Mouse (Mus musculus): ENCODE measurements around the gene Add3.

The Add3 gene

GRCm38 (mm10) chr19:53130399-53131175 lies 9.7 kb upstream of the Add3 start:
- DNase-seq: no peak

- DNase-seq: no peak
Observed at GRCm38 (mm10) chr19:53132471-53132870, 7.8 kb upstream of the Add3 start.

GRCm38 (mm10) chr19:53136336-53137090 lies 3.7 kb upstream of the Add3 start:
- DNase-seq: no peak

DNA sequence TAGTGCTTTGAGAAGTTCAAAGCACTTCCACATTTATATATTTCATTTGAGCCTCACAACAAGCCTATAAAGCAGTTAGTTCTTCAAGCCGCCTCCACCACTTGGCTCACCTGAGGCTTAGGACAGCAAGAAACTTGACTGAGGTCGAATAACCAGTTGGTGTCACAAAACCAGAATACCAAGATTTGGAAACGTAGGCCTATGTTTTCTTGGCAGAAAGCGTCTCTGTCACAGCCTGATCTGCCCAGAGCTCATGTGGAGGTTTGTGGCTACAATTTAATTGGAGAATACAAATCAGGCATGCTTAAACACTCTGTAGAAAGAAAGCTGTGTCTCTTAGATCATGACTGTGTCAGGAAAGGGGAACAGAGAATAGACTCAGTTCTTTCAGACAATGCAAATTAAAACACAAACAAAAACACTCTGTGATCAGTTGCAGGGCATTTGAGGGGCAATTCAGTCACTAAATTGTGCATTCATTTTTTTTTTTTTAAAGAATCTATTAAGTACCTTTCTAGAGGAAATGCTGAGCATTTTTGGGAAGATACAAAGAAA lies 3.0 kb upstream of the Add3 start:
- no peak for DNase-seq

GRCm38 (mm10) chr19:53140804-53141250 lies 584 bp downstream of the Add3 start:
- DNase-seq: no peak

GRCm38 (mm10) chr19:53141251-53142072 lies 1.2 kb downstream of the Add3 start:
- peak; percentile 65 for DNase-seq

DNA sequence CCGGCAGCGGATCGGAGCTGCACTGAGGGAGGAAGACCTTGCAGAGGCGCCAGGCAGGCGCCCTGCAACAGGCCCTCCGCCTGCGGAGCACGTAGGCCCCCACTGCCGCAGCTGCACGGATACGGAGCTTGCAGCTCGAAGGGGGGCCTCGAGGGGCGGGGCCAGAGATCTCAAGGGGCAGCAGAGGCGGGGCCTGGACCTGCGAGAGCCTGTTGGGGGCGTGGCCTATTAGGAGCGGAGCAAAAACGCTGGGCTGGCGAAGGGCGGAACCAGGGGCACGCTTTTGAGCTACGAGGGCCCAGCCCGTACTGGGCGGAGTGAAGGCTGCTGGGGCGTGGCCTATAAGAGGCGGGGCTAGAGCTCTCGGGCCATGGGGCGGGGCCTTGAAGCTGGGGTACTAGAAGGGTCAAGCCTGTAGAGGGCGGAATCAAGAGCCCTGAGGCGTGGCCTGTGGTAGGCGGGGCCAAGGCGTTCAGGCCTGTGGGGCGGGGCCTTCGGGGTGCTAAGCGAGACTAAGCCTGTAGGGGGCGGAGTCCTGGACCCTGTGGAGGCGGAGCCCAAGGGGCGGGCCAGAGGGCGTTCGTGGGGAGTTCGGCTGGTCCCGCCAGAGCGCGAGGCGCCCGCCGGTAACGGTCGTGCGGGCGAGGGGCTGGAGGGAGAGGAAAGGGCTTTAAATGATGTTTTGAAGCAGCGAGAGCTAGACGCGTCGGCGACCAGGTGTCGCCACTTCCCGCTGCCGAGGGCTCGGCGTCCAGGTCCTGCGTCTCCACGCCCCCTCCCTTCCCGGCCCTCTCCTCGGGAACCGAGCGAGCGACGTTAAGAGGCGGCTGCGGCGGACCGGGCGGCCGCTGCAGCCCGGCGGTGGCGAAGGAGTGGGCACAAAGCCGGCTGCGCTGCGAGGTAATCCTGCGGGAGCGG lies 2.2 kb downstream of the Add3 start:
- DNase-seq: peak; percentile 100

DNA sequence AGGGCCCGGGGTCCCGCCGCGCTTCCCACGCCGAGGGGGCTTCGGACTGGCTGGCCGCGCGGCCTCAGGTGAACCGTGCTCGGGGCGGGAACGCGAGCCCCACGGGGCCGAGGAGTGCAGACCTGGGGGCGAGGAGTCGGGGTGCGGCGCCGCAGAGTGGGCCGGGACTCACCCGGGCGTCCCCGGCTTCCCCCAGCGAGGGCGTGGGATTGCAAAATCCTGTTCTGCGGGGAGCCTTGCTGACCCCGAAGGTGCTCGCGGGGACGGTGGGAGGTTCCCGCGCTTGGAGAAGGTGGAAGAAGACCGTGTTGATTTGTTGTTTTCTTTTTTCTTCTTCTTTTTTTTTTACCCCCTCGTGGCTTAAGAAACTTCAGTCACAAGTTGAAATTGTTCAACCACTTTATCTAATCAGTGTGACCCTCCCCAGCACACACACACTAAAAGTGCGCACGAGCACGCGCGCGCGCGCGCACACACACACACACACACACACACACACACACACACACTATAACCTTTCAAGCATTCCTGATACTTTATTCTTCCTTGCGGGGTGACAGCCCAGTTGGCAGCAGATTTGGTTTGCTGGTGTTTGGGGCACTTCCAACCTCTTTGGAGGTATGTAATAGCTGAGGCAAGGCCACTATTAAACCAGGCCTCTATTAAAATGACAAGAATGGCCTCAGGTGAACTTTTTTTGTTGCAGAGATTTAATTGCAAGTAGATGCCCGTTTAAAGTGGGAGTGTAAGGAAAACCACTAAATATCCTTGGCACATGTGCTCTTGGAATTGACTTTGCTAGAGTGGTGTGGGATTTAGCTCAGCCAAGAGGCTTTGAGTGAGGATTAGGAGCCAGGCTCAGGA lies 3.1 kb downstream of the Add3 start:
- DNase-seq: peak; percentile 41

DNA sequence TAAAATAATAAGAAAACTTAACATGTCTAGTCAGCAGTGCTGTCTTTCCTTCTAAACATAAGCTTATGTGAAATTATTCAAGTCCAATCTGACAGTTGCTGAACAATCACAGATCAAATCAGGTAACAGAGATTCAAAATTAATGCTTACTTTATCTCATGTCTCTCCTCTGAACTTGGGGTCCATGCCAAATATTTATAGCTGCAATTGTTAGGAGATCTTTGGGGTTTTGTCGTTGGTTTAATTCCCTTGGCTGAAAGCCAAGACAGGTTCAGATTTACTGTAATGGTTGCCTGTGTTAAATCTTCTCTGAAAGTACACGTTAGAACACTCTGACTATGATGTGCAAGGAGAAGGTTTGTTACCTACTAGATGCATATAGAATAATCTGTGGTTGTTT lies 4.8 kb downstream of the Add3 start:
- no peak for DNase-seq

DNA sequence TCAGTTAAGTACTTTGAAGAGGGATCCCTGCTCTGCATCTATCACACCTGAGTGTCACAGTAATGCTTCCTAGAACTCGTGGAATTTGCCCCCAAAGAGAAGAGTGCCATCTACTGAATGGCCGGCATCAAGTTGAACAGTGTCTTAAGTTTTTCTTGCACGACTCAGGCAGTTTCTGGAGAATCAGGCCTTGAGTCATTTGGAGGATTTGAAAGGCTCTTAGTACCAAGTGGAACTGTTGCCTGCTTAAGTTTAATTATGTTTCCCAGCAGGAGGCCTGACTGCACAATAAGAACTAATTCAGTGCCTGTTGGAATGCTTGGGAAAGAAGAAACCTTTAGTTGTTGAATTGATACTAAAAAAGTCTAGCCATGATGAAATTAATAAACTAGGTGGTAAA lies 9.1 kb downstream of the Add3 start:
- no peak for DNase-seq

GRCm38 (mm10) chr19:53152451-53152850 lies 12.2 kb downstream of the Add3 start:
- no peak for DNase-seq

GRCm38 (mm10) chr19:53153096-53153495 lies 12.9 kb downstream of the Add3 start:
- DNase-seq: no peak

- no peak for DNase-seq
Observed at GRCm38 (mm10) chr19:53154156-53154555, 13.9 kb downstream of the Add3 start.

DNA sequence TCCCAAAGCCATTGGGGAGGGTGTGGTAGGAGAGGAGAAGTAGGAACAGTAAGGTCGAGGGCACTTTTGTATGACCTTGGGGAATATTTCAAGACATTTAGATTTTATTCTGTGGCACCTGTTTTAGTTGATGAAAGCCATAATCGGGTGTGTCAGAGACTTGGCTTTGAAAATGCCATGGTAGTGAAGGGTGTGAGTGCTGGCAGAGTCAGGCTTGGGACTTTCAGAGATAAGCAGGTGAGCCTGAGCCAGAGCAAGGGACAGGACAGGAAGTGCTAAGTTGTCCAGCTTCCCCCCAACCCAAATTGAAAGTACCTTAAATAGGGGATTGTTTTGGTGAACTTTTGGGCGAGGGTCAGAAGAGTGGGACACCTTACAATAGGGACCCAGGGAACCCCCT lies 16.1 kb downstream of the Add3 start:
- no peak for DNase-seq

GRCm38 (mm10) chr19:53157176-53157575 lies 16.9 kb downstream of the Add3 start:
- no peak for DNase-seq

GRCm38 (mm10) chr19:53159351-53159750 lies 19.1 kb downstream of the Add3 start:
- no peak for DNase-seq

GRCm38 (mm10) chr19:53162927-53163326 lies 22.7 kb downstream of the Add3 start:
- DNase-seq: no peak

DNA sequence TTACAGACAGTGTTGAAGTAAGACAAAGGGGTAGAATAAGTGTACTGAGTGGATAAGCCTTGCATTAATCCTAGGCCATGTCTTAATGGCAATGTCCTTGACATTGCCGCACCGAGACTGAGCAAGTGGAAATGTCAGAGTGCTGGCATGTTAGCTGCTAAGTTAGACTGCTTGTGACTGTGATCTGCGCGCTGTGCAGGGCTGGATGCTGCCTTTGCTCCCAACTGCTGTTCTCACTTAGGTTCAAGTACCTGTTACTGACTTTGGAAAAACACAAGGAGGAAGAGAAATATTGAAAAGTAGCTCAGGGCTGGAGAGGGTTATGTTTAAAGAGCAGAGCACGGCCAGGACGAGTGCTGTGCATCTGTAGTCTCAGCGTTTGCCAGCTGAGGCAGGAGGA lies 24.4 kb downstream of the Add3 start:
- no peak for DNase-seq

DNA sequence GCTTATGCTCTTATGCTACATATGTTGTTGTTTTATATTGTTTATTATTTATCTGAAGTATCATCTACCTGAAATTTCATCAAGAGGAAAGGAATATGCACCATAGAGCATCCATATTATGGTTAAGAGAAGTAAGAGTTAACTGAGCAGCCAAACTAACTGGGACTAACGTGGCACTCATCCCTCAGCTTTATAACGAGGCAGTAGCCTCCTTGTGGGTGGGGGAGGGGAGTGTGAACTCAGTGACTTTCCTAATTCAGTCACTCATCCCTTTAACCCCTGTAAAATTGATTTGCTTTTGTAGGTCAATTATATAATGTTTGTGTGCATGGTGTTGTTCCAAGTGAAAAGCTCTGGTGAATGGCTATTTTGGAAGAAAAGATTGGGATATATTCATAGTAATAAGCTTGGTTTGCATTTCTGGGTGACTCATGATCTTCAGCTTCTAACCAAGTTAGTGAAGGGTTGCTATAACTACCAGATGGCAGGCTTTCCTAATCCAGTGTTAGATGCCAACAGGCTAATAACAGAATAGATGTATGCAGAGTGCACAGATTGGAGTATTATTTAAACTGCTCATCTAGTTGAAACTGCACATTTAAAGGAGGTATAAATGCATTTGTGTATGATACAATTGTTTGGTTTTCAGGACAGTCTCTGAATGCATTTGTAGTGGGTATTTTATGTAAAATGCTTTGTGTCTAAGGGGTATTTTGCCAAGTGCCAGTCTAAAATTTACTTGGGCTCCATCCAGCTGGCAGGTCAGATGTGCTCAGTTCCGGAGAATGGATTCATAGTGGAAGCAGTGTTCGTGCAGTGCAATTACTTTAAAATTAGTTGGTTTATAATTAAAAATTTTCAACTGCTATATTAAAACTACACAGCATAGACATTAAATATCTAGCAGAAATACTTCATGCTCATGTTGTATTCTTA lies 25.3 kb downstream of the Add3 start:
- DNase-seq: peak; percentile 68

DNA sequence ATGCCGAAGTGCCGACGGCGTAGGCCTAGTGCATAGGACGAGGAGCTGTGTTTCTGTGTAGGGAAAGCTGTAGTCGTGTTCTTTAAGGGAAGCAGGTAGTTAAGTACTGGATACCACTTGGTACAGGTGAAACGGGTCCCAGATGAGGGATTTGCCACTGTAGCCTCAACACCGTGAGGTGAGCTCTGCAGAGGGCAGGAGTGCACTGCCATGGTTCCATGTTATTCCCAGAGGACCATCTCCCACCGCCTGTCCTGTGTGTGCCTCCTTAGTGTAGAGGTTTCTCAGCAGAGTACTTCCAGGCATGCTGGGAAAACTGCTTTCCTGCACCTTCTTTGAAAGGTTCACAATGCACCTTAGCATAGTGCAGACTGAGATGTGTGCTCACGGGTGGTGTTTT lies 26.1 kb downstream of the Add3 start:
- DNase-seq: peak; percentile 39
